Mouse (Mus musculus) C2C12 (cell line): ENCODE results near the gene 4930438A08Rik.

Experiments
- CEBPB ChIP-seq: IDR thresholded peaks from one replicate; pipeline ENCODE4 v1.6.1; 2011; ENCODE audit warnings: low read depth, mild to moderate bottlenecking, control low read depth, moderate library complexity
- CTCF ChIP-seq: IDR thresholded peaks from one replicate; pipeline ENCODE4 v1.5.1; 2011; ENCODE audit not compliant: control insufficient read depth, insufficient read depth, insufficient read length
- MYOG ChIP-seq: IDR thresholded peaks from one replicate; pipeline ENCODE4 v1.6.1; 2011; ENCODE audit not compliant: control insufficient read depth, insufficient read length; ENCODE audit errors: extremely low read depth
- USF1 ChIP-seq: IDR thresholded peaks from one replicate; pipeline ENCODE4 v1.6.1; 2011; ENCODE audit warnings: low read depth, mild to moderate bottlenecking, control low read depth, moderate library complexity

GRCm38 (mm10) chr11:58316768-58317390 is 42.3 kb downstream of the 4930438A08Rik start:
- TF ChIP-seq CTCF (no peak), CEBPB (no peak), USF1 (no peak), MYOG (no peak)
